Mouse (Mus musculus) ovary, postnatal 14 days (tissue): ENCODE results near the gene Col4a3bp.

Source experiments
- DNase-seq: peaks from one replicate; pipeline ENCODE4 v3.0.0; 2022; ENCODE audit warnings: low spot score

The Col4a3bp gene

DNA sequence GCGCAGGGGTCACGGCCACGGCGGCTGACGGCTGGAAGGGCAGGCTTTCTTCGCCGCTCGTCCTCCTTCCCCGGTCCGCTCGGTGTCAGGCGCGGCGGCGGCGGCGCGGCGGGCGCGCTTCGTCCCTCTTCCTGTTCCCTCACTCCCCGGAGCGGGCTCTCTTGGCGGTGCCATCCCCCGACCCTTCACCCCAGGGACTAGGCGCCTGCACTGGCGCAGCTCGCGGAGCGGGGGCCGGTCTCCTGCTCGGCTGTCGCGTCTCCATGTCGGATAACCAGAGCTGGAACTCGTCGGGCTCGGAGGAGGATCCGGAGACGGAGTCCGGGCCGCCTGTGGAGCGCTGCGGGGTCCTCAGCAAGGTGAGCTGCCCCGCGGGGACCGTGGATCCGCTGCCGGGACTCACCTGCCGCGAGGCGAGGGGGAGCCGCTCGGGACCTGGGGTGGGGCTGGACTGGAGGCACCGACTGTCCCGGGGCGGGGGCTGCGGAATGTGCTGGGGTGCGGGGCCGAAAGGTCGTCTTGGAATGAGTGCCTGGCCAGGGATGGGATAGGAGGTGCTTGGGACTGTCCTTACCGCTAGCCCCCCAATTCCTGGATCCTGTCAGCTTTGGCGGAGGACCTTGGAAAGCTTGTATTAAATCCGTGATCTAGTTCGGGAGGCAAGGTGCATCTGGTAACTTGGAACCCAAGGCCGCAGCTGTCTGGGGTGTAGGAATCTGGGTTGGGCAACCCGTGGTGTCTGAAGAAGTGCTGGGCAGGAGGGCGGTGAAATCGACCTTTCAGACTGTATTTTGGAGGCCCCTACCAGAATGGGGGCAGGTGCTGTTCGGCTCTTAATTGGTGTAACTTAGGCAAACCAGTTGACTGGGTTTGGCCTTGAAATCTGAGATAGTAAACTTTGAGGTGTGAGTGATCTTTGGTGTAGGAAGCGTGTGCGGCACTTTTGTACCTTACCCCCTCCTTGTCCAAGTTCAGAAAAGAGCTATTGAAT, 778 bp downstream of the Col4a3bp start:
- DNase-seq = peak; percentile 46

DNA sequence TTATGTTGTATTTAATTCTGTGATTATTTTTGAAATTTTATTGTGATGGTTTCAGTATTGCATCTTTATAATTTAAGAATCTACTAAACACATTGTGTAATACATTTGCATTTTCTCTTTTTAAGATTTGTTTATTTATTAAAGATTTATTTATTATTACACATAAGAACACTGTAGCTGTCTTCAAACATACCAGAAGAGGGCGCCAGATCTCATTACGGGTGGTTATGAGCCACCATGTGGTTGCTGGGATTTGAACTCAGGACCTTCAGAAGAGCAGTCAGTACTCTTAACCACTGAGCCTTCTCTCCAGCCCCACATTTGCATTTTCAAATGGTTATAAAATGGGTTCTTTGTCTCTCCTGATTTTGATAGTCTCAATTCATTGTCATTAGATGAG, 2.1 kb downstream of the Col4a3bp start:
- no peak for DNase-seq

DNA sequence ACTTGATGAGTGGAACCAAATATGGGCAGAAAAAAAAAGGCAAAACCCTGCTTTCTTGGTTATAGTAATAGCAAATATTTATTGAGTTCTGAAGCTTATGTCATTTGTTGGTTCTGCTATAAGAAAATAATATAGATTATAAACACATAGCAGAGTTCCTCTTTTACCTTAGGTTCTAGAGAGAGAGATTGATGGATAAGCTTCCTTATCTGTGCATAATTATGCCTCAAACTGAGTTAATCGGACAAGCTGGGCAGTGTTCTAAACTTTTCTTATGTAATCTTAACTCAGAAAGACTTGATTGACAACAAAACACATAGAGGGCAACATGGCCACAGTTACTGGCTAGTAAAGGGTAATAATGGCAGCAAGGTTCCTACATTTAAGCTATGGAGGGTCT, 4.8 kb downstream of the Col4a3bp start:
- DNase-seq = no peak

DNA sequence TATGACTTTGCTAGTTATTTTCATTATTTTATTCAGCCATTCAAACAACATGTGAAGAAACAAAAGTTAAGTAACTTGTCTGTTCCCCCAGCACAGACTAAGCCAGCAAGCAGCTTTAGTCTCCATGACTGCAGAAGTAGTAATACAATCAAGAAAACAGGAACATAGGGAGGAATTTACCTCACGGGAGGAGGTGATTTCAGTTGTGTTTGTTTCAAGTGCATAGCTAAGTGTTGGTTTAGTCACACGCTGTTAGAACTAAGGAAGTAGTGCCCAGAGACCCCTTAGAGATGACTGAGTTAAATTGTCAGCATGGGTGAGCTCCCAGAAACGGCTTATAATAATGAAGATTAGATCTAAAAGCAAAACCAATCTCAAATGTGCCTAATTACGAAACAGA, 5.5 kb downstream of the Col4a3bp start:
- no peak for DNase-seq

DNA sequence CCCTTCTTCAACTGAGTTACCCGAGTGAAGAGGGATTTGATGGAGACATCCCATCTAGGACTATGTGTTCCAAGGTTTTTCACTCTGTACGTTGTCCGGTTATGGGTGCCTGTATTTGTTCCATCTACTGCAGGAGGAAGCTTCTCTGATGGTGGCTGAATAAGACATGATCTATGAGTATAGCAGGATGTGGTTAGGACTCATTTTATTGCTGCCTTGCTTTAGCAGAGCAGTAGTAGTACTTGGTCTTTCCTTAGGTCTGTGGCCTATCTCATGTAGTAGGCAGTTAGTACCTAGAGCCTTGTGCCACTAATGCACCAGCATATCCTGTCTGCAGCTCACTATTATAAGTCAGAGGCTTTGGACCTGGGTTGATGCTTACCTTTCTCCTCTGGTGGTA, 12.7 kb downstream of the Col4a3bp start:
- DNase-seq = no peak

DNA sequence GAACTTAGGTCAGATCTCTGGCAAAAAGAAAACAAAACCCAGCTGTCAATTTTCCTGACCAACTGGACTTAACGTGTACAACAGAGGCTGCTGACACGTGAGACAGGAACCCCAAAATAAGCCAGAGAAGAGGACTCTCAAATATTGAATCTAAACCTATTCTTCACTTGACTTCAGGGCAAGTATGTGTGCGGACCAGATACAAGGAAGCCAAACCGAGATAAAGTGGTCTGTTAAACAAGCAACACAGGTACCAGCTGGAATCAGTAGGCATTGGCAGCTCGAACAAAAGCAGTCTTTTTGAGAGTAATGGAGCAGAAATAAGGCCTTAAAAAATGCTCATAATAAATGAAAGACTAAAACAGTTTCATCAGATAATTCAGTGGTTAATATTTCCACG, 25.6 kb downstream of the Col4a3bp start:
- DNase-seq = no peak

DNA sequence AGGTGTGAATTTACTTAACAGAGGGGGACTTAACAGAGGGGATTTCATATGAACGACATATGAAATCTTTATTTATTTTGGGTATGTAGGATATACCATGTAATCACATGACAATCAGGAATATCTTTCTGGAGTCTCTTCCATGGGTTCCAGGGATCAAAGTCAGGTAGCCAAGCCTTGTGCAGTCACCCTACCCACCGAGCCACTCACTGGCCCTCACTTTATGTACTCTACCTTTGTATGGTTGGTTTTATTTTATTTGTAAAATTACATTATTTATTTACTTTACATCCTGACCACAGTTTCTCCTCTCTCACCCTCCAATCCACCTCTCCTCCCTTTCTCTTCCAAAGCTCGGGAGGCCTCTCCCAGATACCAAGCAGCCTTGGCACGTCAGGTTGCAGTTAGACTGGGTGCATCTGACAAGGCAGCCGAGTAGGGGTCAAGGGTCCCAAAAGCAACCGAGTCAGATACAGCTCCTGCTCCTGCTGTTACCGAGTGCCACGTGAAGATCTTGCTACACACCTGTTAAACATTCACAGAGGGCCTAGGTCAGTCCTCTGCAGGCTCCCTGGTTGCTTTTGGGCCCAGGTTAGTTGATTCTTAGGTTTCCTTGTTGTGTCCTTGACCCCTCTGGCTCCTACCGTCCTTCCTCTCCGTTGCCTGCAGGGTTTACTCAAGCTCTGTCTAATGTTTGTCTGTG, 28.0 kb downstream of the Col4a3bp start:
- DNase-seq = no peak

DNA sequence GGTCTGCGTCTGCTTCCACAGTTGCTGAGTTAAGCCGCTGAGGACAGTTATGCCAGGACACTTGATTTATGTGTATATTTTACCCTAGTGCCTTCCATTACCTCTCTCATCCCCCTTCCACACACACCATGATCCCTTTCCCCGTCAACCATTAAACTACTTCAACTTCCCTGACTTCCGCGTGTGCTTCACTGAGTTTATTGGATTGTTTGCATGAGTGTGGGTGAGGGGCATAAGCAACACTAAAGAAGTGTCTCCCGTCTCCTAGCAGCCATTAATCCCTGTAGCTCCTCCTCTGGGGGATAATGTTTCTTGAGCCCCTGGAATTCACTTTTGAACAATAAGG, 28.6 kb downstream of the Col4a3bp start:
- DNase-seq = no peak

DNA sequence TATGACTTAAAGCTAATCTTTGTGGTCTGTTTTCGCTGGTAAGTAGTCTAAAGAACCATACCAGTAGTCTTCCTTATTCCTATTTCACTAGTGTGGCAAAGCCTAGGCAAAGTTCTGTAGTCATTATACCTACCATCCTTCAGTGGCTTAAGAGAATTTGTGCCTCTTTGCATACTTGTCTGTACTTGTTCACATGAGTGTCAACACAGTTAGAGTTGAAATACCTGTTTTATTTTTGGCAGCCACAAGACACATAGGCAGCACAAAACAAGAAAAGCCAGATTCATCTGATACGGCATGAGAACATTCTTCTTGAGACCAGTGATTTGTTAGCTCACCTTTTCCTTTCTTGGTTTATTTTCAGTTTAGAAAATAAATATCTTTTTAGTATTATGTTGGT, 31.8 kb downstream of the Col4a3bp start:
- DNase-seq = no peak

DNA sequence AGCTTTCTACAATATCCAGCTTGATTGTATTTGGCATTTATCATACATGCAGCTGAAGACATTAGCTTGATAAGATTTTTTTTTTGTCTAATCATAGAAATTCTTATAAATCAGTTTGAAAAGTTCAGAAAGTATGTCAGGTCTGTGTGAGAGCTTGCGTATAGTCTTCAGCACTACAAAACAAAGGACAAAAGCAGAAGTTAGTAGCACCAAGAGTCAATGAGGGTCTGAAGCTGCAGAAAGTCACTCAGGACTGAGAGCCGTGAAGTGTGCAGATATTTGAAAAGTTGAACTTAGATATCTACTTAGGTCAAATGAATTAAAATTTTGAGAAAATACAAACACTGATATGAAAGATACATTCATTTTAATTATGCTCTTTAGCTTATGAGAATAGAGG, 36.7 kb downstream of the Col4a3bp start:
- DNase-seq = no peak

DNA sequence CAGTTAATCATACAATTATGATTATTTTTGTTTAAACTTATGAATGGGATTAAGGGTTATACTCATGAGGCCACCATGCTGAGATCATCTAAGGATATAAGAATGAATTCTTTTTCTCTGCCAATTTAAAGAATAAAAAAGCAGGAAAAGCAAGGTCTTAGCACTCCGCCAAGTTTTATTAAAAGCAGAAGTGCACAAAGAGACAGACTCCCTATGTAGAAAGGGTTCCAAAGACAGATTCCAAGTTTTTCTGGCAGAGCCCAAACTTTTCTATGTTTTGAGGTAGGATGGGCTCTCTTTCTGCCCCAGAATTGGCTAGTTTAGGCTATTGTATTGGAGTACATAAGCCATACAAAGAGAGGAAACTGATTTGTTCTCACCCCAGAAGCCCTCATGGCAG, 37.6 kb downstream of the Col4a3bp start:
- DNase-seq = no peak

DNA sequence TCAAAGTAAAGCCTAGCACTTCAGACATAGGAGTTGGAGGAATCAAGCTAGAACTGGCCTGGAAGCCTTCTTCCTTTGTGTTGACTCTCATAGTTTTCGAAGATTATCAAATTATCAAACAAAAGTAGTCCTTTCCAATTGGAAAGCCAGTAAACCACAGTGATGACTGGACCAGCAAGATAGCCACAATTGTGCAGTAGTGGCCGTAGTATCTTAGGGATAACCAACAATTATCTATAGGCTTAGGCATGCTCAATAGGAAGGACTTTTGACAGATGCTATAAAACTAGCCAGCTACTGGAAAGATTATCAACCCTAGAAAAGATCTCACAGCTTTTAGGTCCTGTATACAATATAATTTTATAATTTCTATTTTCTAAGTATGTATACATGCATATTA, 41.8 kb downstream of the Col4a3bp start:
- no peak for DNase-seq

DNA sequence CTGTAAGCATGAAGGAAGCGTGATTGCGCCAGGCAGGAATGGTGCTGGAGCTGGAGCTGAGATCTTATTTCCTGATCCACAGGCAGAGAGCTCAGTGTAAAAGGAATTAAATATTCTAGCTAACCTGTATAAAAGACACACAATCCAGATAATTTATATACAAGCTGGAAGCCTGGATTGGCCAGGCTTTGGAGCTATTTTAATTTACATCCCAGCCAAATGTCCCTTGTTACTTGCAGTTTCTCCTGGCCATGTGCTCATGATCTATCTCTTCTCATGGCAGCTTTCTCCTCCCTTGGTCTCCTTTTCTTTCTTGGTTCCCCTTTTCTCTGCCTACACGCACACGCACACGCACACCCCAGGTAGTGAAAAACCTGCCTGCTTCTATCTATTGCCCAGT, 44.1 kb downstream of the Col4a3bp start:
- no peak for DNase-seq

DNA sequence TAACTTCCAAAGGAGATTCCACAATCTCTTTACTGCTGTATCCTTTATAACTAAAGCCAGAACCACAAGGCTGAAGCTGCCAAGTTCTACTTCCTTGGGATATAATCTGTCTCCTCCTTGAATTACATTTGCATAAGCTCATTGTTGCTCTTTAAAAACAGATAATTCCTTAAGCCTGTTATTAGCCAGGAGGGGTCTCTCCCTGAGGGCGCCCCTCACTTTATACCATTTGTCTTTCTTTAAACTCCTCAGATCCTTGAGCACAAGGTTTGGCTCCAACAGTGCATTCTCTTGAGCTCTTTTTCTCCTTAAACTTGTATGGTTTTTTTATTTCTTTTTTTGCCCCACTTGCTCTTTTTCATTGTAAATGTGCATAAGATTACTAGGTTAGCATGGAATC, 46.2 kb downstream of the Col4a3bp start:
- no peak for DNase-seq

DNA sequence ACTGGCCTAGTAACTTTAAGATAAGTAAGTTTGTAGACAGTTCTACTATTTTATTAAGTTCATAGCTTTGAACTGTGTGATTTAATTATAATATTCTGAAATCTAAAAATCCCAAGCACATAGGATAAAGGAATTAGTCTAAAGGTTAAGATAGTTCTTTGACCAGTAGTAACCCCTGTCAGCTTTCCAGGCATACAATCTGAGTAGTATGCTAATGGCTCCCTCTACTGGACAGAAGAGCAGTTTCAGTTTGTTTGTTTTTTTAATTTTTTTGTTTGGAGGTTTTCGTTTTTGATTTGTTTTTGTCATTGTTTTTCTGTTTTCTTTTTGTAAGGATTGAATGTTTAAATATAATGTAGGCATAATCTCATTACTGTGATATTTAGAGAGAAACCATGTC, 51.2 kb downstream of the Col4a3bp start:
- no peak for DNase-seq

DNA sequence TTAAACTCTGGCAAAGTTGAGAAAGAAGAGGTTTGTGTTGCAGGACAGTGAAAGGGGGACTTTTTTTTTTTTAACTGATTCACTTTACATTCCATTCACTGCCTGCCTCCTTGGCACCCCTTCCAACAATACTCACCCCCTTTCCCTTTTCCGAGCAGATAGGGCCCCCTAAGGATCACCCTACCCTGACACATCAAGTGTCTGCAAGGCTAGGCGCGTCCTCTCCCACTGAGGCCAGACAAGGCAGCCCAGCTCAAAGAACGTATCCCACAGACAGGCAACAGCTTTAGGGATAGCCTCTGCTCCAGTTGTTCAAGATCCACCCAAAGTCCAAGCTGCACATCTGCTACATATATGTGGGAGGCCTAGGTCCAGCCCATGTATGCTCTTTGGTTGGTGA, 51.7 kb downstream of the Col4a3bp start:
- DNase-seq = no peak

DNA sequence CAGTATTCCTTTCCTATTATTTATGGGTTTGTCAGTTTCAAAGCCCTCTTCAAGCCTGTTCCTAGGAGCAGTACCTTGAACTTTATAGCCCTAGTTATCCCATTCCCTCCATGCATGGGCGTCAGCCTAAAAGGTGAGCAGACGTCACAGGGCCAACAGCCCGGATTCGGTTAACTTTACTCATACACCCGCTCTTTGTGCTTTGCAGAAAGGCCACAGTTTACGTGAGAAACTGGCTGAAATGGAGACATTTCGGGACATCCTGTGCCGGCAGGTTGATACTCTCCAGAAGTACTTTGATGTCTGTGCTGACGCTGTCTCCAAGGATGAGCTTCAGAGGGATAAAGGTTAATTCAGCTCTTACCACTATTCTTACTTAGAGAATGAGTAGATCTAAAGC, 56.8 kb downstream of the Col4a3bp start:
- no peak for DNase-seq

DNA sequence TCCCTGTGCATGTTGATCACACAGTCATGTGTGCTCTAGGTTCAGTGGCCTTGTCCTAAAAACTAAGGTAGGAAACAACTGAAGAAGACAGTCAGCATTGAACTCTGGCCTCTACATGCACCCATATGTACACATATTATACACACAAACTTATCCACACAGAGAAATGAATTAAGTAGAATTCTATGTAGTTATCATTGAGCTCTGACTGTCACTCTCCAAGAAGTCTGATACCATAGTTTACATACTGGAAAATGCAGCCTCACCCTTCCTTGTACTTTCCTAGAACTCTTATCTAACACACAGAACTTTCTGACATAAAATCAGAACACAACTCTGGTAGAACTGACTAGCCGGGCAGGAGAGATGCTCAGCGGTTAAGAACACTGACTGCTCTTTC, 61.8 kb downstream of the Col4a3bp start:
- DNase-seq = no peak

DNA sequence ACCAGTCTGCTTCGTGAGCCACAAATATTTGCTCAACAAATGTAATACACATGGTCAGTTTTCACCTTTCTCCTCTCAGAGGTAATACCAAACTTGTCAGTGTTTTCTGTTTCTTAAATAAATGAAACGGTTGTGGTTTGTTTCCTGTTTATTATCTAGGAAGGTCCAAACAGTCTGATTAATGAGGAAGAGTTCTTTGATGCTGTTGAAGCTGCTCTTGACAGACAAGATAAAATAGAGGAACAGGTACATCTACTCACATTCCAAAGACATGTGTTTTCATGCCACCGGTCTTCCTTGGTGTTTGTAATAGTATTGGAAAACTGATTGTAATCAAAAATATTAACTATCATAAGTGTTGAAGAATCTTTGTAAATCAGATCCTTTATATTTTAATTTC, 72.2 kb downstream of the Col4a3bp start:
- no peak for DNase-seq

DNA sequence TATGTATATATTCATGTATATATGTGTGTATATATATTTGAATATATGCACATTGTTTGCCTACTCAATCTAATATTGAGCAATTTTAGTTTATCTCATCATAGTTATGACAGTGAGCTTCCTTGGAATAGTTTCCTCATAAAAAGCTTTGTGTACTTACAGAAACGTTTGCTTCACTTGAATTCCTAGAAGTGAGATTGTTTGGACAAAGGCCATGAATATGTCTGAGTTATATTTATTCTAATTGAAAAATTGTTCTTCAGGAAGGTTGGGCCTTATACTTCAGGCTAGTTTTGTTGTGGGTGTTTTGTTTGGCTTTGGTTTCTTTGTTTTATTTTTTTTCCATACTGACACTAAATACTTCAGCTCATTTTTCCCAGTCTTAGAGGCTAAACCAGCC, 78.5 kb downstream of the Col4a3bp start:
- no peak for DNase-seq

DNA sequence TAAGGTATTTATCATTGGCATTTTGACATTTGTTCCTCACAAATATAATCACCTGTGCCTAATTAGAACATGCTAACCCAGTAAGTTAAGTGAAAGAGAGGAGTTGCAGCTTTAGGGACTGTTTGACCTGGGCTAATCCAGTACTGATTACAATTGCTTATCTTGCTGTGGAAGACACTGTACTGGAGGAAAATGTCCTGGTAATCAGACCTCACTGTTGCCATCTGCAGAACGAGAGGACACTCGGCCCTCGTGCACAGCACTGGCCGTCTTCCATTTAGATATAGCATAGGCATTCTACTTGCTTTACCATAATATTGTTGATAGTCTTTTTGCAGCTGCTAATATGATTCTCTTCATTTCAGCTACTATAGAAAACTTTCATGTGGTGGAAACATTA, 88.0 kb downstream of the Col4a3bp start:
- DNase-seq = no peak

DNA sequence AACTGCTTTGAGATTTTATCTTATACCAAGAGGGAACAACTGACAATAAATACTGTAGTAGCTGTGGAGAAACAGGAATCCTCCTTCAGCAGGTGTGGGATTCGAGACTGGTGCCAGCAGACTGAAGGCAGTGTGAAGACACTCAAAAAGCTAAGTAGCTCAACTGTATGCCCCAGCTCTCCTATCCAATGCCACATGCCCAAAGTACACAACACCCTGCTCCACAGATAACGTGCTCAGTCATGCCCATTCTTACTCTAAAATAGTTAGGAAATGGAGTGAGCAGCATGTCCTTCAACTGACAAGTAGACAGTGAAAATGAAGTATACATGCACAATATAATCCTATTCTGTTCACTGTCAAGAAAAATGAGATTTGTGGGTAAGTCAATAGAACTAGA, 101.8 kb downstream of the Col4a3bp start:
- no peak for DNase-seq

DNA sequence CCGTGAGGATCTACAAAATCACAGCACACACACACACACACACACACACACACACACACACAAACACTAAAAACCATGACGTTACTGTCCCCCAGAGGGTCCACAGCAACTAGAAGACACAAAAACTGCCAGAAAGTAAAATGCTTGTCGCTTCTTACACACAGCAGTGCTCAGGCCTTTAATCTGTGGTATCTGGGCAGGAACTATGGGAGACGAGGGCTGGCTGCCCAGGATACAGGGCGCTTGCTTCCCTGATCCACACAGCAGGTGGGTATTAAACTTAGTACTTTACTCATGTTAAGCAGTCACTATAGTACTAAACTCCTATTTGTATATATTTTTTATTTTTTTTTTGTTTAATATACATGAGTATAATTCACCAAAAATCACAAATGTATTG, 103.4 kb downstream of the Col4a3bp start:
- no peak for DNase-seq

DNA sequence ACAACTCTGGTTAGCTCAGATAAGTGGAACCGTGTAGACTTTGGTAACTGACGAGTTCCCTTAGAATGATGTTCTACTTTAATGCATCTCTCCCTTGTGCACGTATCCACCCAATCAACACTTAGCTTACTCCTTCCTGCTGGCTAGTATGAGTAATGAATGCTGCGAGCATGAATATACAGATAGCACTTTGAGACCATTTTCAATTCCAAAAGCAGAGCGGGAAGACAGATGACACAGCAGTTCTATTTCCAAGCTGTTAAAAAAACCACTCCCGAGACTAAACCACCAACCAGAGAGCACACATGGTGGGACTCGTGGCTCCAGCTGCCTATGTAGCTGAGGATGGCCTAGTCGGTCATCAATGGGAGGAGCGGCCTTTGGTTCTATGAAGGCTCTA, 110.6 kb downstream of the Col4a3bp start:
- no peak for DNase-seq
